Mouse (Mus musculus) right cerebral cortex, adult 18-20 months (tissue): ENCODE measurements at regions not wholly inside any gene's neighbourhood (a gene's known extent, or its start where the extent isn't known, plus 50 kb on each side); places are given as distances from the start of the nearest gene placed in this dataset.
A peak's percentile ranks its signal among the peaks of the same experiment; 100 is the strongest.

Source experiments
- DNase-seq: peaks from one replicate; pipeline ENCODE4 v3.0.0; 2022; ENCODE audit warnings: mixed read lengths

GRCm38 (mm10) chr2:123506162-123506561, 583.6 kb upstream of the Sema6d start:
- DNase-seq = no peak

GRCm38 (mm10) chr2:123507095-123507494, 582.7 kb upstream of the Sema6d start:
- DNase-seq = no peak

- no peak for DNase-seq
Measured at GRCm38 (mm10) chr2:123528915-123529314, 560.9 kb upstream of the Sema6d start.

- peak; percentile 11 for DNase-seq
Measured at GRCm38 (mm10) chr2:123532946-123533791, 556.6 kb upstream of the Sema6d start.

GRCm38 (mm10) chr2:123551249-123551850, 538.4 kb upstream of the Sema6d start:
- no peak for DNase-seq

- no peak for DNase-seq
Measured at GRCm38 (mm10) chr2:123558123-123558650, 531.6 kb upstream of the Sema6d start.
